Mouse (Mus musculus) bone marrow macrophage, adult 2 months (primary cell): ENCODE results near the gene Gars. TPM values are rescaled to one million over a fixed set of nuclear protein-coding genes. Genes with fewer than 3 reads are reported as not detected.
A peak's percentile ranks its signal among the peaks of the same experiment; 100 is the strongest.

Experiments
- H3K27ac ChIP-seq: 2 replicates; pipeline ENCODE4 v1.5.1; 2012; ENCODE audit warnings: low read depth, low read length; ENCODE audit not compliant: insufficient read depth
- H3K4me1 ChIP-seq: 2 replicates; pipeline ENCODE4 v1.6.1; 2012; ENCODE audit warnings: low read length; ENCODE audit not compliant: control insufficient read depth, insufficient read depth
- H3K4me3 ChIP-seq: 2 replicates; pipeline ENCODE4 v1.5.1; 2012; ENCODE audit warnings: mild to moderate bottlenecking, low read length, moderate library complexity; ENCODE audit not compliant: insufficient read depth
- CTCF ChIP-seq: IDR thresholded peaks from 2 replicates; pipeline ENCODE4 v1.5.1; 2012; ENCODE audit warnings: low read depth, mild to moderate bottlenecking, low read length, moderate library complexity
- POLR2A ChIP-seq: IDR thresholded peaks from 2 replicates; pipeline ENCODE4 v1.6.1; 2012; ENCODE audit warnings: mild to moderate bottlenecking, low read depth, low read length, borderline replicate concordance
- polyA plus RNA-seq: library from polyadenylated mRNA; stranded (reverse); fragments of >200 nt; gene quantifications from 2 replicates; pipeline ENCODE4 v1.2.4, GENCODE M21; 2012; ENCODE audit not compliant: missing spikeins, insufficient read depth, insufficient read length

Gene Gars
- polyA plus RNA-seq, 1 experiment, result 49.7 TPM

GRCm38 (mm10) chr6:55036731-55037130 lies 1.1 kb upstream of the Gars start:
- Histone ChIP-seq H3K27ac (no peak overlapping the region), H3K4me1 (peaks cover 10% of the 10 kb centered on the region), H3K4me3 (no peak overlapping the region)
- no peak for TF ChIP-seq POLR2A
- no peak for TF ChIP-seq CTCF

GRCm38 (mm10) chr6:55038671-55039445 lies 1.1 kb downstream of the Gars start:
- Histone ChIP-seq H3K27ac (0 out of 2 replicates have a peak overlapping the region, but pooled peaks have one; percentile 44), H3K4me3 (peak overlapping the region; percentile 81), H3K4me1 (peaks cover 10% of the 10 kb centered on the region)
- TF ChIP-seq POLR2A (no peak), CTCF (no peak)

- peak overlapping the region; percentile 81 for H3K4me3 ChIP-seq
These were observed 1.6 kb downstream of the Gars start for GRCm38 (mm10) chr6:55039446-55039783.

GRCm38 (mm10) chr6:55040031-55040430 lies 2.2 kb downstream of the Gars start:
- peaks cover 12% of the 10 kb centered on the region for H3K4me1 ChIP-seq
- TF ChIP-seq CTCF (no peak), POLR2A (no peak)
- no peak overlapping the region for H3K4me3 ChIP-seq

More at GRCm38 (mm10) chr6:55039446-55039783, 1.6 kb downstream of the Gars start:
- no peak for TF ChIP-seq CTCF
- TF ChIP-seq POLR2A, result no peak
- peaks cover 10% of the 10 kb centered on the region for H3K4me1 ChIP-seq
- no peak overlapping the region for H3K27ac ChIP-seq

GRCm38 (mm10) chr6:55043206-55043605 lies 5.4 kb downstream of the Gars start:
- Histone ChIP-seq H3K27ac (no peak overlapping the region), H3K4me3 (no peak overlapping the region), H3K4me1 (peaks cover 11% of the 10 kb centered on the region)
- TF ChIP-seq CTCF (no peak), POLR2A (no peak)

More at GRCm38 (mm10) chr6:55040031-55040430, 2.2 kb downstream of the Gars start:
- H3K27ac ChIP-seq, result no peak overlapping the region

- Histone ChIP-seq H3K27ac (no peak overlapping the region), H3K4me3 (no peak overlapping the region), H3K4me1 (peaks cover 9% of the 10 kb centered on the region)
- no peak for TF ChIP-seq CTCF
These were observed 6.7 kb downstream of the Gars start for GRCm38 (mm10) chr6:55044542-55044941.

- TF ChIP-seq POLR2A, result no peak
- no peak for TF ChIP-seq CTCF
- H3K4me3 ChIP-seq, result no peak overlapping the region
- peaks cover 7% of the 10 kb centered on the region for H3K4me1 ChIP-seq
- no peak overlapping the region for H3K27ac ChIP-seq
These were observed 7.5 kb downstream of the Gars start for GRCm38 (mm10) chr6:55045326-55045725.

GRCm38 (mm10) chr6:55049186-55049585 lies 11.4 kb downstream of the Gars start:
- Histone ChIP-seq H3K27ac (no peak overlapping the region), H3K4me3 (no peak overlapping the region), H3K4me1 (peaks cover 16% of the 10 kb centered on the region)
- no peak for TF ChIP-seq POLR2A
- TF ChIP-seq CTCF, result no peak

- Histone ChIP-seq H3K27ac (peak overlapping the region; percentile 54), H3K4me1 (peaks cover 24% of the 10 kb centered on the region), H3K4me3 (no peak overlapping the region)
- TF ChIP-seq CTCF (no peak), POLR2A (no peak)
These were observed 16.7 kb downstream of the Gars start for GRCm38 (mm10) chr6:55054491-55054890.

- Histone ChIP-seq H3K4me1 (peaks cover 24% of the 10 kb centered on the region), H3K4me3 (no peak overlapping the region), H3K27ac (no peak overlapping the region)
- no peak for TF ChIP-seq CTCF
- TF ChIP-seq POLR2A, result no peak
These were observed 19.6 kb downstream of the Gars start for GRCm38 (mm10) chr6:55057427-55057826.

GRCm38 (mm10) chr6:55060241-55060825 lies 22.5 kb downstream of the Gars start:
- H3K4me3 ChIP-seq, result no peak overlapping the region
- H3K27ac ChIP-seq, result no peak overlapping the region
- TF ChIP-seq POLR2A, result no peak
- no peak for TF ChIP-seq CTCF
- peaks cover 10% of the 10 kb centered on the region for H3K4me1 ChIP-seq
